Mouse (Mus musculus) lung, postnatal 36 days (tissue): ENCODE results near the gene Naa10.
A peak's percentile ranks its signal among the peaks of the same experiment; 100 is the strongest.

ENCODE experiments used
- DNase-seq: peaks from one replicate; pipeline ENCODE4 v3.0.0; 2022; ENCODE audit warnings: mixed read lengths

Gene Naa10

GRCm38 (mm10) chrX:73921823-73922549 lies at the start of gene Naa10, which contains the start of gene Arhgap4:
TSS of gene Naa10 (minus strand) at chrX:73921944.
TSS of gene Arhgap4 (minus strand) at chrX:73921870.
- peak; percentile 92 for DNase-seq

GRCm38 (mm10) chrX:73970781-73971180 lies 49.0 kb upstream of the Naa10 start:
- DNase-seq = no peak

GRCm38 (mm10) chrX:73969729-73970128 lies 48.0 kb upstream of the Naa10 start:
- DNase-seq = no peak

- no peak for DNase-seq
Measured at GRCm38 (mm10) chrX:73969167-73969566, 47.4 kb upstream of the Naa10 start.

DNA sequence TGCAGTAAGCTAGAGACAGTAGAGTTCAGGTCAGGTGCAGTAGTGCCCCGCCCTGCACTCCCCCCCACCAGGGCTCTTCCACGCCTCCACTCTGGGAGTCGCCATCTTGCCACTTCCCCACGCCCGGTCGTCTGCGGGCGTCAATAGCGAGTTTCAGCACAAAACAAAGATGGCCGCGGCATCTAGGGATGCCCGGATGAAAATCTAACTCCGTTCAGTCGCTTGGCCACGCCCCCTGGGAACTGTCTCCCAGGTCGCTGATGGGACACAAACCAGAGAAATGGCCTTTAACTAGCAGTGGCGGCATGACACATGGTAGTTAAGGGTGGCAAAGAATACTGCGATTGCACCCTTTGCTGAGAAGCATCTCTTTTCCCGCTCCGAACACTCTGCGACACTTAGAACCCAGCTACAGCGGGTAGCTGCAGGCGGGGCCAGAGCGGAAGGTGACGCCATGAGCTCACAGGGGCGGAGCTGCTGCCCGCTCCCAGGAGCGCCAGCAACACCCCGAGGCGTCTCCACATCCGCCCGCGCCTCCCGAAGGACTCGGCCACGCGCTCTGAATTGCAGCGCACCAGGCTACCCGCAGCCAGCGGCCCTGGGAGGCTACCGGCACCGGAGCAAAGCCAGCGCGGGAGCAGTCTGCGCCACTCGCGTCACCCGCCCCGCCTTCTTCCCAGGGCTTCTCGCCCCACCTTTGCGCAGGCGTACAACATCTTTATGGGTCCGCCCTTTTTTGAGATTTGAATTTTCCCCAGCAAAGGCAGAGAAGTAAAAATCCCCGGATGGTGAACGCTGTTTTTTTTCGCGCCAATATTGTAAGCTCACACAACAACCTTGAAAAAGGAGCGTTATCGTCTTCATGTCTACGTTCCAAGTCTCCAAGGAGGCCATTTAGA lies 45.7 kb upstream of the Naa10 start:
- peak; percentile 93 for DNase-seq

DNA sequence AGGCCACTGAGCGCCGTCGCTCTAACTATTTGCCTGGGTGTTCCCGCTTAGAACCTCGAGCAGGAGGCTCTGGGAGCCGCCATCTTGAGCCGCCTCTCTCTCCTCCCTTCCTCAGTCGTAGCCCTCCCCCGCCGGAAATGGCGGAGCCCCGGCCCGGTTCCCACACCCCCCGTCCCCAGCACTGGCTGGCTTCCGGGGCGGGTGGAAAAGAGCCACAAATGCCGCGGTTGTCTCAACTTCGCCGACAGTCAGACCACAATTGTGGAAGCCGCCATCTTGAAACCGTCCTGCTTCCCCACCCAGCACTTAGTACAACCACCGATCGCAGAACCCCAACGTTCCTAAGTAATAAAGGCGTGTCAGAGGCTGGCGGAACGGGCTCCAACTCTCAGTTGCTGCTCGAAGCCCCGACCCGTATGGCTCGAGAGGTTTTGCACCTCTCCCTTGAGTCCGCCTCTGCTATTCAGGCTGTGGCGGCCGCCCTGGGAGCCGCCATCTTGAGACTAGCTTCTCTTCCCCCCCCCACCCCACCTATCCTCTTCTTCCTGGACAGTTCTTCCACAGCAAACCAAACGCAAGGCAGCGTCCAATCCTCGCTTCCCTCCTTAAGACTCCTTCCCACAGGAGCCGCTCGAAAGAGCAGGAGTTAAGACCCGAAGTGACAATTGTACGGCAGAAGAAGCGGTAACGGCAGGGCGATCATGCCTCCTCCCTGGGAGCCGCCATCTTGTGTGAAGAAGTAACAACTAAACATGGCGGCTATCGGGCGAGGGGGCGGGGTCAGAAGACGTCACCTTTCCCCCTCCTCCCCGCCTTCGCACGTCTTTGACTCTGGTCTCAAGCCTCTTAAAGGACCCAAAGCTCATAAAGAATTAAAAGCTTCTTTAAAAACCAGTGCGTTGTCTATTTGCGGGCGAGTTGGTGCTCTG lies 44.8 kb upstream of the Naa10 start, which contains the start of gene Hcfc1:
Hcfc1 (minus strand) TSS at position 110 of the 929 bp plus-strand sequence.
- DNase-seq = peak; percentile 93

- DNase-seq = peak; percentile 65
Measured at GRCm38 (mm10) chrX:73965307-73965706, 43.6 kb upstream of the Naa10 start.

DNA sequence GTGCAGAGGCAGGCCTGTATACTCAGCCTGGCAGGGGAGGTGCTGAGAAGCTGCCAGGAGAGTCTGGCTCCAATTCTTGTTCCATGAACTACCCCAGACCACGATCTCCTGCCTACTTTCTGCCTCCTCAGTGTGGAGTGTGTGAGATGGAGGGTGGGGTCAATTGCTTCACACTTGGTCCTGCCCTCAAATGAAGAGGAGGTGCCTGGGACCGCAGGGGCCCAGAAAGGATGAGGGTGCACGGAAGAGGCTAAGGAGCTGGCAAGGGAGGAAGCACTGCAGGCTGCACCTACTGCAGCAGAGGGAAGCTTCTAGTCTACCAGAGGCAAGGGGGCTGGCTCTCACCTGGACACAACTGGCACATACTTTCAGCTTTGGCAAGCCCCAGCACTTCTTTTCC lies 42.6 kb upstream of the Naa10 start:
- DNase-seq = peak; percentile 71

- DNase-seq = no peak
Measured at GRCm38 (mm10) chrX:73954988-73955387, 33.2 kb upstream of the Naa10 start.

- no peak for DNase-seq
Measured at GRCm38 (mm10) chrX:73952603-73953002, 30.9 kb upstream of the Naa10 start.

GRCm38 (mm10) chrX:73949341-73949740 lies 27.6 kb upstream of the Naa10 start:
- no peak for DNase-seq

DNA sequence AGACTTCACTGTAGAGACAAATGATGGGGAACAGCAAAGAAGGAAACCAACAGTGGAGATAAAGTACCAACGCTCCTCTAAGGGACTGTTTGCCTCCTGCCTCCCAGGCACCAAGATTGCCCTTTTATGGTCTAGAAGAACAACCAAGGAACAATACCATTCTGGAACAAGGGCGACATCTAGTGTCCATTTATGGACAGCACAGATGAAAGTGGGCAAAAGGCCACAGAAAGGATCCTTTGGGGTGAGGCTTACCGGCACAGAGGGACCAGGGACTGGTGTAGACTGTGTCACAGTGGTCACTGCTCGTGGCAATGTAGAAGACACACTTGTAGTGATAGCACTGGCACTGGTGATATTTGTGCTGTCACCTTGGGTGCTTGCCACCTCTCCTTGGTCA lies 26.9 kb upstream of the Naa10 start:
- DNase-seq = peak; percentile 84

DNA sequence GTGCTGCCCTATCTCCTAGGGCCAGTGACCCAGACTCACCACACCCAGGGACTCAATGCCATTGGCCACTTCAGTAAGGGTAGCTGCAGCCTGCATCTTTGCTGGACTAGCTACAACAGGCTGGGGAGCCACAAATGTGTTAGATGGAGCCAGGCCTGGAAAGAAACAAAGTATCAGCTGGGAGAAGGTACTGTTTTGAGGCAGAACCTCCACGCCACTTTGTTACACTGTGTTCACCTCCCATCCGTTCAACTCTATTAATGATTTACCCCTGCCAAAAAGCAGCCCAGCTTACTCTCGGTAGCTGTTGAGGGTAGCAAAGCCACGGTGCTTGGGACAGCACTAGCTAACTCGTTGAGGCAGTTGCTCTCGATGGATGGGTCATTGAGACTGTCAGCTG lies 25.2 kb upstream of the Naa10 start:
- DNase-seq = no peak

- DNase-seq = no peak
Measured at GRCm38 (mm10) chrX:73942294-73942693, 20.6 kb upstream of the Naa10 start.

GRCm38 (mm10) chrX:73941860-73942259 lies 20.1 kb upstream of the Naa10 start:
- DNase-seq = no peak

DNA sequence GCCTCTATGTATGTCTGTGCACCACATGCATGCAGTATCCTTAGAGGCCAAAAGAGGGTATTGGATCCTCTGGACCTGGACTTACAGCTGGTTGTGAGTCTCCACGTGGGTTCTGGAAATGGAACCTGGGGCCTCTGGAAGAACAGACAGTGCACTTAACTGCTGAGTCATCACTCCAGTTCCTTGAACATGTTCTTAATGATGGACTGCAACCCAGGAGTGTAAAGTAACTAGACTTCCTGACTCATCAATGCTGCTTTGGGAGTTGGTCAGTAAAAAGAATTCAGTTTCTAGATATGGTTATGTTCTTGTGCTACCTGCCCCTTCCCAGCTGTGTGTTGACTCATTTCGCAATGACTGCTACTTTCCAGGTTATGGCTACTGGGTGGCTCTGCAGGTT lies 10.1 kb upstream of the Naa10 start:
- no peak for DNase-seq

- peak; percentile 89 for DNase-seq
Measured at GRCm38 (mm10) chrX:73930402-73931062, 8.8 kb upstream of the Naa10 start, which contains the start of gene Renbp. TSS of gene Renbp (minus strand) at chrX:73930850.

DNA sequence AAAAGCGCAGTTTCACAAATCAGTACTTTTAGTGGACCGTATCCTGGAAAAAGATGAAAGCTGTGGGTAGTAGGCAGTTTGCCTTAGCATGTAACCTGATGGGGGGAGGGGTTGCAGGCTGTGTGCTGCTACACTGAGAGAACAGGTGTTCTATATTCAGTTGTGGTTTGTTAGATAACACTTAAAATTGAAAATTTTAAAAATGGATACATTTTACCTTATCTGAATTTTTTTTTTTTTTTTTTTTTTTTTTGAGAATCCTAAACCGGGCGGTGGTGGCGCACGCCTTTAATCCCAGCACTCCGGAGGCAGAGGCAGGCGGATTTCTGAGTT lies 772 bp upstream of the Naa10 start:
- DNase-seq = no peak

GRCm38 (mm10) chrX:73921285-73921822 lies 390 bp downstream of the Naa10 start:
- no peak for DNase-seq

DNA sequence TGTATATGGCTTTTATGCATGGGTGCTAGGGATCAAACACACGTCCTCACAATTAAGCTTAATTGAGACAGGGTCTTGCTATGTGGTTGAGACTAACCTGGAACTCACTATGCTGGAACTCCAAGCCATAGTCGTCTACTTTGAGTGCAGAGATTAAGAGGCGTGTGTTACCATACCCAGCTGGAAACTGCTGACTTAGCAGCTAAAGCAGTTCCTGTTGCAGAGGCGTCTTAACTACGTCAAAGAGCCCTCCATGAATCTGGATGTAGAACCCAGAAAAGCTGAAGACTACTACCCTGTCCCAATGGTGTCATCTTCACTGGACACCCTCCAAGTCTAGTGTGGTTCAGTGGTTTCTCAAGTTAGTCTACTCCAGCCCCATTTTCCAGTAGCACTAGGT lies 3.1 kb downstream of the Naa10 start:
- DNase-seq = no peak

GRCm38 (mm10) chrX:73916945-73917344 lies 4.8 kb downstream of the Naa10 start:
- DNase-seq = no peak
